Mouse (Mus musculus): ENCODE results near the gene Fads6.

The Fads6 gene

DNA sequence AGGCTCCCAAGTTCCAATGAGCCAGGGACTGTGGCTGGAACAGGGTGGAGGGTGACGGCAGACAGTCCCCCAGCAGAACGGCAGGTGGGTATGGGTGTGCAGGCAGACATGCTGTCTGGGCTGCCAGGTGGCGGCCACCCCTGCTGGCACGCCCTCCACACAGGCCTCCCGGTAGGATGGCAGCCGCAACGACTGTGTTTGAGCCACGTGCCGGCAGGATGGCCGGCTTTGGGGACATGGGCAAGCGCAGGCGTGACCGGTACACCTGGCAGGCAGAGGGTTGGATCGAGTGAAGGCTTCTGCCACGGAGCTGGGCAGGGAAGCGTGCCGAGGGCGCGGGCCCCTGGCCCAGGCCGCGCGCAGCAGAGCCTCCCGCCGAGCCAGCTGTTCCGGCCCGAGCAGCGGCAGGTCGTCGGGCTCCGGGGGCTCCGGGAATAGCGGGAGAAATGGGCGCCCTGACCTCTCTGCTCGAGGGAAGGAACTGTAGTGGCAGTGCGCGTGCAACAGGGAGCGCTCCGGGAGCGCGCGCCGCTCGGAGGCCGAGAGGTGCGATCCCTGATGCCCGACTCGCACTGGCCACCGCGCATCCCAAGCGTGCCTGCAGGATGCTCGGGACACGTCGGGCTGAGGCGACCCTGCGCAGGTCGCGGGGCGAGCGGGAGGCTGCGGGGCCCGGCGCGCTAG lies 47.6 kb downstream of the Fads6 start:
- peak; percentile 46 for DNase-seq

GRCm38 (mm10) chr11:115247945-115248344 lies 49.5 kb downstream of the Fads6 start:
- no peak for DNase-seq

DNA sequence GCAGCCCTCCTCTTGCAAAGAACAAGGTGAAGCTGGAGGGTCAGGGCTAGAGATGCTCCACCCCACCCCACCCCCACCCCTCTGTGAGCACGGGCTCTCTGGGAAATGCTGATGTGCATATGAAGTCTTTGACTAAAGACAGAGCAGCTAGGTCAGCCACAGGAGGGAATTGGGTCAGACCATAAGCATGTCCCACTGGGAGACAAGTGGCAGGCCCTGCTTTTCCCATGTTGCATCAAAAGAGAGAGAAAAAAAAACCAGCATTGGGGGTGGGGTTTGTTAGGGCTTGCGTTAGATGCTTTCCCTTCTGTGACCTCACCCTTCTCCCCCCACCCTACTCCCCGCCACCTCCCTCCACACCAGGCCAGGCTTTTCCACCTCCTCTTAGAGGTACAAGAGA lies 50.2 kb downstream of the Fads6 start:
- no peak for DNase-seq

DNA sequence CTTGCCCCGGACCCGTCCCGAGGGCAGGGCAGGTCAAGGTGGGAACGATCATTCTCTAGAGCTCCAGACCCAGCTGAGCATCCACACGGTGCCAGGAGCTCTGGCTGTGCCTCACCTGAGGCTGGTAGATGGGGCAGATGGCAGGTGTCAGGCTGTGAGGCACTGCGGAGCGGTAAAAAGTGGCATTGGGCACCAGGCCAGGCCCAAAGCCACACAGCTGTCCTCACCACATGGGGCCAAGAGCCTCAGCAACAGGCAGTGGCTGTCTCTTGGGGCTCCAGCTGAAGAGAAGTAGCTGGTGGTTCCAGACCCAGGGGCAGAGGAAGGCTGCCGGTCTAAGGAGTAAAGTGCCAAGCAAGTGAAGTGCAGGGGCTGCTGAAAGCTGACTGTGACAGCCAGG lies 51.1 kb downstream of the Fads6 start:
- no peak for DNase-seq

- DNase-seq, result no peak
Measured at GRCm38 (mm10) chr11:115244840-115245239, 52.6 kb downstream of the Fads6 start.

GRCm38 (mm10) chr11:115243783-115244182 lies 53.7 kb downstream of the Fads6 start:
- DNase-seq, result no peak

- DNase-seq, result no peak
Measured at GRCm38 (mm10) chr11:115242746-115243145, 54.7 kb downstream of the Fads6 start.

DNA sequence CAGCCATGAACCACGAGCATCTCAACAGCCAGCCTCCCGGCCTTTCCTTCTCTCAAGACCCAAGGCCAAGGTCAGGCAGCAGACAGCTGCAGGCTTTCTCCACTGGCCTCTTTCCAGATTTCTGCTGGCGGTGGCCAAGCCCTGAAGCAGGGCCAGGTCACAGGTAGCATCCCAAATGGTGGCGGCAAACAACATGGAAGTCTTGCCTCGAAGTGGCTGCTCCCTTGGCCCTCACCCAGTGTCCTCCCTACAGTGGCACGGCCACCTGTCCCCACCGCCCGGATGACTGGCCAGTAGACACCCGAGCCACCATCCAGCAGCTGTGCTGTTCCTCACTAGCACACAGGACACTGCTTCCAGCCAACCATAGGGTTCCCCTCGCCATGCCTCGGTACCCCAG lies 56.1 kb downstream of the Fads6 start:
- no peak for DNase-seq

GRCm38 (mm10) chr11:115236570-115236969 lies 60.9 kb downstream of the Fads6 start:
- DNase-seq, result no peak

DNA sequence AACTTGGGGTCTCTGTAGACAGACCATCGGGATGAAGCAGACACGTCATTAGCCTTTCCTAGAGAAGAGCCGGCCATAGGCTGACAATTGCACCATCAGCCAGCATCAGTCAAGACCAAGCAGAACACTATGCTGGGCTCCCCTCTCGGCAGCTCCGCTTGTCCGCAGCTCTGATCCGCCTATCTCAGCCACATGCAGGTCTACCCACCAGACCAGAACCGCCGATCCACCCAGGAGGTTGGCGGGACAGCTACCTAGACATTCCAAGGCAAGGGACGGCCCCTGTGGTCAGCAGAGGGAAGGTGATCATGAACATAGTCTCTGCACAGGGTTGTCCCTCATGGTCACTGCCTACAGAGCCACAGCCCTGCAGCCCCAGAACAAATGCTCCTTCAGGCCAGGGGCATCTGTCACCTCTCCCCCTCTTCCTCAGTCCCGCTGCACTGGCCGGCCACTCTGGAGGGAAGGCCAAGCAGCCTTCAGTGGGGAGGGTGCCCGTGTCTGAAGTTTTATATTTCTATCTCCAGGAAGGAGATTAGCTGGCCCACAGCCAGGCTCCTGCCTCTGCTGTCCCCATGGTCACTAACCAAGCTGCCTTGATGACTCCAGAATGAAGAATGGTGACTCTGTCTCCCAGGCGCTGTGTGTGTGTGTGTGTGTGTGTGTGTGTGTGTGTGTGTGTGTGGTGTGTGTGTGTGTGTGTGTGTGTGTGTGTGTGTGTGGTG lies 63.0 kb downstream of the Fads6 start:
- peak; percentile 76 for DNase-seq

GRCm38 (mm10) chr11:115233526-115234290 lies 63.8 kb downstream of the Fads6 start:
- peak; percentile 44 for DNase-seq

DNA sequence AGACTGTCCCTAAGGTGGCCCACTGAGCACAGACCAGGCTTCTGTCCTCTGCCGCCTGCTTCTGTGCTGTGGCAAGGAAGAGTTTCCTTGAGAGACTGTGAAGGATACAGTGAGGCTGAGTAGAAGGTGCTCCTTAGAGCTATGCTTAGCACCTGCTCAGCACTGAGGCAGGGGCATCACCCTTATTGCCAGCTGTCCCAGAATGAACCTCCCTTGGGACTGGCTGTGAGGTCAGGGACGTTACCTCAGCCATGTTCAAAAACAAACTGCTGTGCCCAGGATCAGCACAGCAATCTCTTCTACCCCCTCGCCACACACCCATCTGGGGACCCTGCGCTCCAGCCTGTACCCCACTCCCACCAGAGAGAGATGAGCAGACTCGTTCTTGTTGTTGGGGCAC lies 64.6 kb downstream of the Fads6 start:
- DNase-seq, result no peak

DNA sequence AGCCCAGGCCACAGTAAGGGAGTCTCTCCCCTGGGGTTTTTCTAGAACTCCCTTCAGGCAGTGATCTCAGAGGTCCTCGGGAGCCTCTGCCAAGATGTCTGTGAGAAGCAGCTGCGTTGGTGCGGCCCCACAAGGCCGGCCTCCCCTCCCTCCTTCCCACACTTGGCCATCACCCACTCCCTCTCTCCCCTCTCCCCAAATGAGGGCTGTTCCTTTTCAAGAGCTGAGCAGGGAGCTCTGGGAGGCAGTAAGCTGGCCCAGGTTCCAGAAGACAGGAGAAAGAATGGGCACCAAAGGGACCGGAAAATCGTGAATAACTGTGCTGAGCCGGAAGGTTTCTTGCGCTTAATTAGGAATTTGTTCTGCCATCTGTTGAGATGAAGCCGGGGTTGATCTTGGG lies 65.5 kb downstream of the Fads6 start:
- peak; percentile 45 for DNase-seq

DNA sequence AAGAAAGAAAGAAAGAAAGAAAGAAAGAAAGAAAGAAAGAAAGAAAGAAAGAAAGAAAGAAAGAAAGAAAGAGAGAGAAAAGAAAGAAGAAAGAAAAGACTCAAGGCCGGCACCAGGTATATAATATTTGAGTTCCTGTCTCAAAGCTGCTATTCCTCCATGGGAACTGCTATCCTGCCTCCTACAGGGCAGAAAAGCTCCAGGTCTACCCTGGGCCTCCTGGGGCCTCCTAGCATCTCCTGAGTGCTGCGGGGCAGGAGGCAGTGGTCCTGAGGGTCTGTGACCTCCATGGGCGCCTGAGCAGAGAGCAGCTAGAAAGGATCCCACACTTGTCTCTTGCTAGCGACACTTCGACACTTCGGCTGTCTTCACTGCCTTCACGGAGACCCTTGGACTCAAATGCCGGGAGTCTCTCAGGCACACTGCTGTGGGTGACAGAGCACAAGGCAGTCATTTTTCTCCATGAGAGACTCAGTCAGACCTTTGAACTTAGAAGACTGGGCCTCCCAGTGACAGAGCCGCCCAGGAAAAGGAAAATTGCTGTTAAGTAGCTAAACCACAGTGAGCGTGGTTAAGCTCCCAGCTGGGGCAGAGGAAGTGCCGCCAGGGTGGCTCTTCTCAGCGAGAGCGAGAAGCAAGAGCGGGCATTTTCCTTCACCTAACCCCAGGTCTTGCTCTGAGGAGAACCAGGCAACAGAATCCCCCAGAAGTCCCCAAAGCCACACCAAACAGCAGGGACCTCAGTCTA lies 66.1 kb downstream of the Fads6 start:
- peak; percentile 59 for DNase-seq

Measured in kidney, postnatal 10 days (tissue).